Mouse (Mus musculus) myocyte (in vitro differentiated cells): ENCODE measurements around the gene Fscn3.

Source experiments
- CEBPB ChIP-seq: IDR thresholded peaks from 2 replicates; pipeline ENCODE4 v1.6.1; 2011; ENCODE audit warnings: mild to moderate bottlenecking, moderate library complexity; ENCODE audit not compliant: poor library complexity, insufficient read depth, severe bottlenecking
- E2F4 ChIP-seq: IDR thresholded peaks from one replicate; pipeline ENCODE4 v1.6.1; 2011; ENCODE audit warnings: mild to moderate bottlenecking, control low read depth, moderate library complexity; ENCODE audit not compliant: insufficient read depth
- MAX ChIP-seq: IDR thresholded peaks from one replicate; pipeline ENCODE4 v1.6.1; 2011; ENCODE audit warnings: low read depth, mild to moderate bottlenecking, control low read depth
- MYOD1 ChIP-seq, 3 experiments: IDR thresholded peaks; one replicate each; pipeline ENCODE4 v1.6.1; 2011; ENCODE audit warnings: control low read depth in 2 of 3, low read depth in 2 of 3, mild to moderate bottlenecking in 2 of 3, moderate library complexity in 1 of 3; ENCODE audit not compliant: insufficient read length in 2 of 3, control insufficient read depth in 1 of 3
- MYOG ChIP-seq, 3 experiments: IDR thresholded peaks; one replicate each; pipeline ENCODE4 v1.6.1; 2011; ENCODE audit warnings: control low read depth in 2 of 3, low read depth in 2 of 3, mild to moderate bottlenecking in 2 of 3; ENCODE audit not compliant: insufficient read length in 2 of 3, control insufficient read depth in 1 of 3, insufficient read depth in 1 of 3
- POLR2A ChIP-seq: IDR thresholded peaks from one replicate; pipeline ENCODE4 v1.6.1; 2011; ENCODE audit warnings: low read depth, mild to moderate bottlenecking, control low read depth, moderate library complexity; ENCODE audit not compliant: insufficient read length
- POLR2AphosphoS2 ChIP-seq: IDR thresholded peaks from one replicate; pipeline ENCODE4 v1.6.1; 2011; ENCODE audit warnings: low read depth, control low read depth; ENCODE audit not compliant: insufficient read length
- TCF12 ChIP-seq: IDR thresholded peaks from one replicate; pipeline ENCODE4 v1.6.1; 2011; ENCODE audit warnings: mild to moderate bottlenecking, control low read depth; ENCODE audit not compliant: poor library complexity, insufficient read depth, severe bottlenecking
- TCF3 ChIP-seq: IDR thresholded peaks from one replicate; pipeline ENCODE4 v1.6.1; 2011; ENCODE audit warnings: low read depth, control low read depth; ENCODE audit not compliant: insufficient read length
- USF1 ChIP-seq: IDR thresholded peaks from one replicate; pipeline ENCODE4 v1.6.1; 2011; ENCODE audit warnings: low read depth, mild to moderate bottlenecking, control low read depth, moderate library complexity

DNA sequence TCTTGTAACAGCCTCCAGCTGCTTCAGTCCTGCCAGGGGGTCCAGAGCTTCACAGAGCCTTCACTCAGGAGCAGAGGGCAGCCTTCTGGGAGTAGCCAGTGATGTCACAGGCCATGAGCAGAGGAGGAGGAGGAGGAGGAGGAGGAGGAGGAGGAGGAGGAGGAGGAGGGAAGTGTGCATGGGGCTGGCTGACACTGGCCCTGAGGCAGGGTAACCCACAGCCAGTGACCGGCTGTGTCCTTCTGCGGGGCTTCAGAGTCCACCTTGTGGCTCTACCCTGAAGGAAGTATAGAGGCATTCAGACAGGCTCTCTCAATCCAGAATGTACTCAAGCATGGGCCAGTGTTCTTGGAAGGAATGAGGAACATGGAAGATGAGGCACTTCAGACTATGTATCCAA, 21.7 kb downstream of the Fscn3 start, which contains the start of gene Pax4:
- TF ChIP-seq TCF12 (no peak), MAX (no peak), E2F4 (no peak), POLR2A (no peak), MYOG (IDR thresholded peaks at IDR 0.05; ENCODE audit: control insufficient read depth in 1 of 3, insufficient read depth in 1 of 3, insufficient read length in 2 of 3, low read depth in 2 of 3) (no peak), CEBPB (no peak), POLR2AphosphoS2 (no peak), USF1 (no peak), MYOD1 (IDR thresholded peaks at IDR 0.05; ENCODE audit: control insufficient read depth in 1 of 3, insufficient read length in 2 of 3, low read depth in 2 of 3) (no peak), TCF3 (no peak)
